Mouse (Mus musculus): ENCODE results near the gene Alkbh2. TPM values are rescaled to one million over a fixed set of nuclear protein-coding genes. Genes with fewer than 3 reads are reported as not detected.

The Alkbh2 gene
- polyA plus RNA-seq, 1 experiment from 2014 or later = 13.5 TPM

GRCm38 (mm10) chr5:114135516-114135915 is 7.5 kb upstream of the Alkbh2 start:
- Histone ChIP-seq H3K27me3 (ENCODE audit: control insufficient read depth, insufficient read depth, low read length) (no peaks in the 10 kb centered on the region), H3K4me2 (ENCODE audit: low read depth, low read length) (no peak overlapping the region), H3K9me3 (replicated peaks; ENCODE audit: control insufficient read depth, low read length) (no peaks in the 10 kb centered on the region), H3K27ac (replicated peaks; ENCODE audit: low read depth, low read length) (no peak overlapping the region), H3K4me1 (ENCODE audit: control insufficient read depth, insufficient read depth, low read length) (no peaks in the 10 kb centered on the region), H3K9ac (replicated peaks; ENCODE audit: low read length) (no peak overlapping the region), H3K4me3 (ENCODE audit: low read depth, low read length) (no peak overlapping the region), H3K36me3 (replicated peaks; ENCODE audit: control insufficient read depth, insufficient read depth, low read depth, low read length) (no peaks in the 10 kb centered on the region)
- WGBS = 88% methylated on average over 10 of the region's 10 CpGs
- no peak for DNase-seq (ENCODE audit: low spot score)
- ATAC-seq (replicated peaks; ENCODE audit: insufficient number of reproducible peaks, low FRiP score, low TSS enrichment, low read depth) = no peak

GRCm38 (mm10) chr5:114134091-114134534 is 6.1 kb upstream of the Alkbh2 start:
- no peak overlapping the region for H3K4me2 ChIP-seq (ENCODE audit: low read depth, low read length)
- no peak overlapping the region for H3K27ac ChIP-seq (replicated peaks; ENCODE audit: low read depth, low read length)
- H3K36me3 ChIP-seq (replicated peaks; ENCODE audit: control insufficient read depth, insufficient read depth, low read depth, low read length) = no peaks in the 10 kb centered on the region

GRCm38 (mm10) chr5:114132841-114133240 is 4.8 kb upstream of the Alkbh2 start:
- Histone ChIP-seq H3K4me2 (ENCODE audit: low read depth, low read length) (no peak overlapping the region), H3K9me3 (replicated peaks; ENCODE audit: control insufficient read depth, low read length) (no peaks in the 10 kb centered on the region), H3K36me3 (replicated peaks; ENCODE audit: control insufficient read depth, insufficient read depth, low read depth, low read length) (no peaks in the 10 kb centered on the region), H3K4me1 (ENCODE audit: control insufficient read depth, insufficient read depth, low read length) (no peaks in the 10 kb centered on the region), H3K9ac (replicated peaks; ENCODE audit: low read length) (no peak overlapping the region), H3K27ac (replicated peaks; ENCODE audit: low read depth, low read length) (no peak overlapping the region), H3K27me3 (ENCODE audit: control insufficient read depth, insufficient read depth, low read length) (no peaks in the 10 kb centered on the region), H3K4me3 (ENCODE audit: low read depth, low read length) (no peak overlapping the region)
- ATAC-seq (replicated peaks; ENCODE audit: insufficient number of reproducible peaks, low FRiP score, low TSS enrichment, low read depth) = no peak
- no peak for DNase-seq (ENCODE audit: low spot score)
- 76% methylated on average over 6 of the region's 6 CpGs for WGBS

More at GRCm38 (mm10) chr5:114134091-114134534, 6.1 kb upstream of the Alkbh2 start:
- no peaks in the 10 kb centered on the region for H3K9me3 ChIP-seq (replicated peaks; ENCODE audit: control insufficient read depth, low read length)
- ATAC-seq (replicated peaks; ENCODE audit: insufficient number of reproducible peaks, low FRiP score, low TSS enrichment, low read depth) (no peak), DNase-seq (ENCODE audit: low spot score) (peak; percentile 23)
- no peaks in the 10 kb centered on the region for H3K27me3 ChIP-seq (ENCODE audit: control insufficient read depth, insufficient read depth, low read length)
- no peak overlapping the region for H3K9ac ChIP-seq (replicated peaks; ENCODE audit: low read length)
- no peak overlapping the region for H3K4me3 ChIP-seq (ENCODE audit: low read depth, low read length)
- no peaks in the 10 kb centered on the region for H3K4me1 ChIP-seq (ENCODE audit: control insufficient read depth, insufficient read depth, low read length)
- 53% methylated on average over 6 of the region's 6 CpGs for WGBS

- DNase-seq (ENCODE audit: low spot score) (peak; percentile 38), ATAC-seq (replicated peaks; ENCODE audit: insufficient number of reproducible peaks, low FRiP score, low TSS enrichment, low read depth) (no peak)
- no peaks in the 10 kb centered on the region for H3K36me3 ChIP-seq (replicated peaks; ENCODE audit: control insufficient read depth, insufficient read depth, low read depth, low read length)
- H3K27ac ChIP-seq (replicated peaks; ENCODE audit: low read depth, low read length) = no peak overlapping the region; the same call in 1 of the 2 replicates
- peak overlapping the region; percentile 60 for H3K9ac ChIP-seq (replicated peaks; ENCODE audit: low read length)
- no peaks in the 10 kb centered on the region for H3K9me3 ChIP-seq (replicated peaks; ENCODE audit: control insufficient read depth, low read length)
- H3K27me3 ChIP-seq (ENCODE audit: control insufficient read depth, insufficient read depth, low read length) = no peaks in the 10 kb centered on the region
- peak overlapping the region; percentile 91 for H3K4me2 ChIP-seq (ENCODE audit: low read depth, low read length)
- WGBS = 1% methylated on average over 15 of the region's 15 CpGs
- peak overlapping the region; percentile 69 for H3K4me3 ChIP-seq (ENCODE audit: low read depth, low read length)
- no peaks in the 10 kb centered on the region for H3K4me1 ChIP-seq (ENCODE audit: control insufficient read depth, insufficient read depth, low read length)
Measured at GRCm38 (mm10) chr5:114131521-114131840, 3.5 kb upstream of the Alkbh2 start.

GRCm38 (mm10) chr5:114130698-114131520 is 2.9 kb upstream of the Alkbh2 start:
- Histone ChIP-seq H3K9ac (replicated peaks; ENCODE audit: low read length) (peak overlapping the region; percentile 60), H3K4me2 (ENCODE audit: low read depth, low read length) (peak overlapping the region; percentile 91), H3K27me3 (ENCODE audit: control insufficient read depth, insufficient read depth, low read length) (no peaks in the 10 kb centered on the region), H3K9me3 (replicated peaks; ENCODE audit: control insufficient read depth, low read length) (no peaks in the 10 kb centered on the region), H3K4me3 (ENCODE audit: low read depth, low read length) (peak overlapping the region; percentile 69), H3K27ac (replicated peaks; ENCODE audit: low read depth, low read length) (no peak overlapping the region; the same call in 1 of the 2 replicates), H3K36me3 (replicated peaks; ENCODE audit: control insufficient read depth, insufficient read depth, low read depth, low read length) (no peaks in the 10 kb centered on the region), H3K4me1 (ENCODE audit: control insufficient read depth, insufficient read depth, low read length) (no peaks in the 10 kb centered on the region)
- under 1% methylated on average over 85 of the region's 87 CpGs for WGBS
- DNase-seq (ENCODE audit: low spot score) (peak; percentile 93), ATAC-seq (replicated peaks; ENCODE audit: insufficient number of reproducible peaks, low FRiP score, low TSS enrichment, low read depth) (peak; percentile 97)

GRCm38 (mm10) chr5:114130211-114130605 is 2.2 kb upstream of the Alkbh2 start, which contains the start of gene Ung:
Gene Ung, plus strand, starts transcription at chr5:114130386.
- no peaks in the 10 kb centered on the region for H3K36me3 ChIP-seq (replicated peaks; ENCODE audit: control insufficient read depth, insufficient read depth, low read depth, low read length)
- no peak within 1 kb of the TSS; the same call in 1 of the 2 replicates for H3K27ac ChIP-seq (replicated peaks; ENCODE audit: low read depth, low read length)
- peak within 1 kb of the TSS; percentile 69 for H3K4me3 ChIP-seq (ENCODE audit: low read depth, low read length)
- 1% methylated on average over 27 of the region's 29 CpGs for WGBS
- H3K9me3 ChIP-seq (replicated peaks; ENCODE audit: control insufficient read depth, low read length) = no peaks in the 10 kb centered on the region
- H3K4me1 ChIP-seq (ENCODE audit: control insufficient read depth, insufficient read depth, low read length) = no peaks in the 10 kb centered on the region
- peak within 1 kb of the TSS; percentile 60 for H3K9ac ChIP-seq (replicated peaks; ENCODE audit: low read length)
- DNase-seq (ENCODE audit: low spot score) (peak; percentile 84), ATAC-seq (replicated peaks; ENCODE audit: insufficient number of reproducible peaks, low FRiP score, low TSS enrichment, low read depth) (peak; percentile 29)
- H3K4me2 ChIP-seq (ENCODE audit: low read depth, low read length) = peak within 1 kb of the TSS; percentile 91
- no peaks in the 10 kb centered on the region for H3K27me3 ChIP-seq (ENCODE audit: control insufficient read depth, insufficient read depth, low read length)

- no peaks in the 10 kb centered on the region for H3K36me3 ChIP-seq (replicated peaks; ENCODE audit: control insufficient read depth, insufficient read depth, low read depth, low read length)
- H3K27ac ChIP-seq (replicated peaks; ENCODE audit: low read depth, low read length) = no peak overlapping the region
- peak overlapping the region; percentile 91; the same call in 1 of the 2 replicates for H3K4me2 ChIP-seq (ENCODE audit: low read depth, low read length)
- DNase-seq (ENCODE audit: low spot score) (no peak), ATAC-seq (replicated peaks; ENCODE audit: insufficient number of reproducible peaks, low FRiP score, low TSS enrichment, low read depth) (no peak)
- no peak overlapping the region for H3K9ac ChIP-seq (replicated peaks; ENCODE audit: low read length)
- WGBS = 80% methylated on average over 15 of the region's 15 CpGs
- no peaks in the 10 kb centered on the region for H3K4me1 ChIP-seq (ENCODE audit: control insufficient read depth, insufficient read depth, low read length)
- no peaks in the 10 kb centered on the region for H3K9me3 ChIP-seq (replicated peaks; ENCODE audit: control insufficient read depth, low read length)
- H3K27me3 ChIP-seq (ENCODE audit: control insufficient read depth, insufficient read depth, low read length) = no peaks in the 10 kb centered on the region
- H3K4me3 ChIP-seq (ENCODE audit: low read depth, low read length) = peak overlapping the region; percentile 69; the same call in 1 of the 2 replicates
Measured at GRCm38 (mm10) chr5:114129550-114130210, 1.7 kb upstream of the Alkbh2 start.
